Mouse (Mus musculus): ENCODE measurements at regions not wholly inside any gene's neighbourhood (a gene's known extent, or its start where the extent isn't known, plus 50 kb on each side); places are given as distances from the start of the nearest gene placed in this dataset.
"Not testable (repeated sequence)": the region's sequence is repeated elsewhere in the genome, so short reads cannot be mapped to it uniquely, and the experiment has no call there.

DNA sequence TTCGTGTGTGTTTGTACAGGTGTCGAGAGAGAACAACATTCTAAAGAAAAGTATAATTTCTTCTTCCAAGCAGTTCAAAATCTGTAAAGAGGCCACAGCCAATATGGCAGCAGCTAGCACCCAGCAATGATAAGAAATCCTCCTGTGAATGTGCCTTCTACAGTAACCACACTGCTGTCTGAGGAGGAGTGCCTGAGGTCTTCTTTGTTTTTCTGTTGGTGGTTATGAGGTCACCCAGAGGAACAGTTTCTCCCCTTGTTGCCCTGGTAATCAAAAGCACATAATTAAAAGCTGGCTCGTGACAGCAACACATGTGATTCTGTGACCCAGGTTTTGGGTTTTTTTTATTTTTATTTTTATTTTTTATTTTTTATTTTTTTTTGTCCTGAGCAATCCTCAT, 100.8 kb upstream of the Adtrp start:
- H3K4me3 ChIP-seq (ENCODE audit: low read length), result no peak overlapping the region
- no peaks in the 10 kb centered on the region for H3K9me3 ChIP-seq (ENCODE audit: control insufficient read depth, low read length)
- H3K4me2 ChIP-seq (ENCODE audit: low read length), result no peak overlapping the region
- H3K9ac ChIP-seq (ENCODE audit: low read depth, low read length), result no peak overlapping the region
- WGBS, result 81% methylated on average over 3 of the region's 3 CpGs
- H3K4me1 ChIP-seq (ENCODE audit: control insufficient read depth, insufficient read depth, low read depth, low read length), result no peaks in the 10 kb centered on the region
- no peak for ATAC-seq
- no peak overlapping the region for H3K27ac ChIP-seq (ENCODE audit: low read depth, low read length)
- no peaks in the 10 kb centered on the region for H3K27me3 ChIP-seq (replicated peaks; ENCODE audit: control insufficient read depth, insufficient read depth, low read length)
- H3K36me3 ChIP-seq (ENCODE audit: control insufficient read depth, insufficient read depth, low read length), result no peaks in the 10 kb centered on the region

DNA sequence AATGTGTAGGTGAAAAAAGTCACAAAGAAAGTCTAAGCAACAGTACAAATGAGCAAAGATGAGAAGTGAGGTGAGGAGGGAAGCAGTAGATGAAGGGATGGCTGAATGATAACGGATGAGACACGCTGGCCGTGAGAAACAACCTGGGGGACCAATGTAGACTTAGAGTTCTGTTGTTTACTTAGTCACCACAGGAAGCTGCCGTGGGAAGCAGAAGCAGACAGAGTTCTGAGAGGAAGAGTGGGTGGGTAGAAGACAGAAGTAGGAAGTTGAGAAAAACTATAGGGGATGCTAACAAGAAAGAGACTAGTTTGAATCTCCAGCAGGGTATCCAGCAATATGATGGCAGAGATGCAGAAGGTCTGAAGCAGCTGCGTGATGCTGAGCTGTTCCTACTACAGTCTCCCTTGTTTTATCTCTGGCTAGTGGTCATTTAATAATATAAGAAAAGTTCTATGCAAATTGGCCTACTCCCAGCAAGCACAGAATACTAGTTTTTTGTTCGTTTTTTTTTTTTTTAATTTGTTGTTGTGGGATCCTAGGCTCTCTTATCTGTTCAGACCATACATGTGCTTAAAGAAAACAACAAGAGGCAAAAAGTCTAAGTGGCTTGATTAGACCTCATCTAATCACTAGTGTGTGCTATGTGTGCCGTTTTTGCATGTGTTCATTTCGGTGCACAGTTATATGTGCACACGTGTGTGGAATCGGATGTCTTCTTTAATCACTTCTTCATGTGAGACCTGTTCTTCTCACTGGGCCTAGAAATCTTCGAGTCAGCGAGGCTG, 85.0 kb upstream of the Adtrp start:
- Histone ChIP-seq H3K27ac (ENCODE audit: low read depth, low read length) (no peak overlapping the region), H3K27me3 (replicated peaks; ENCODE audit: control insufficient read depth, insufficient read depth, low read length) (no peaks in the 10 kb centered on the region), H3K4me1 (ENCODE audit: control insufficient read depth, insufficient read depth, low read depth, low read length) (no peaks in the 10 kb centered on the region), H3K36me3 (ENCODE audit: control insufficient read depth, insufficient read depth, low read length) (no peaks in the 10 kb centered on the region), H3K4me3 (ENCODE audit: low read length) (no peak overlapping the region), H3K4me2 (ENCODE audit: low read length) (no peak overlapping the region), H3K9me3 (ENCODE audit: control insufficient read depth, low read length) (no peaks in the 10 kb centered on the region), H3K9ac (ENCODE audit: low read depth, low read length) (no peak overlapping the region)
- 86% methylated on average over 12 of the region's 12 CpGs for WGBS
- no peak for ATAC-seq

- no peak overlapping the region for H3K9ac ChIP-seq (ENCODE audit: low read depth, low read length)
- H3K9me3 ChIP-seq (ENCODE audit: control insufficient read depth, low read length), result no peaks in the 10 kb centered on the region
- no peaks in the 10 kb centered on the region for H3K4me1 ChIP-seq (ENCODE audit: control insufficient read depth, insufficient read depth, low read depth, low read length)
- WGBS, result 29% methylated on average over 1 of the region's 1 CpGs
- no peak overlapping the region for H3K4me3 ChIP-seq (ENCODE audit: low read length)
- no peak overlapping the region for H3K4me2 ChIP-seq (ENCODE audit: low read length)
- no peak overlapping the region for H3K27ac ChIP-seq (ENCODE audit: low read depth, low read length)
- no peaks in the 10 kb centered on the region for H3K36me3 ChIP-seq (ENCODE audit: control insufficient read depth, insufficient read depth, low read length)
- H3K27me3 ChIP-seq (replicated peaks; ENCODE audit: control insufficient read depth, insufficient read depth, low read length), result no peaks in the 10 kb centered on the region
- no peak for ATAC-seq
Measured at GRCm38 (mm10) chr13:41929768-41930167, 82.3 kb upstream of the Adtrp start.

GRCm38 (mm10) chr13:41925851-41926250, 78.4 kb upstream of the Adtrp start:
- WGBS, result 93% methylated on average over 2 of the region's 2 CpGs
- not testable (repeated sequence) for H3K27ac ChIP-seq (ENCODE audit: low read depth, low read length)

DNA sequence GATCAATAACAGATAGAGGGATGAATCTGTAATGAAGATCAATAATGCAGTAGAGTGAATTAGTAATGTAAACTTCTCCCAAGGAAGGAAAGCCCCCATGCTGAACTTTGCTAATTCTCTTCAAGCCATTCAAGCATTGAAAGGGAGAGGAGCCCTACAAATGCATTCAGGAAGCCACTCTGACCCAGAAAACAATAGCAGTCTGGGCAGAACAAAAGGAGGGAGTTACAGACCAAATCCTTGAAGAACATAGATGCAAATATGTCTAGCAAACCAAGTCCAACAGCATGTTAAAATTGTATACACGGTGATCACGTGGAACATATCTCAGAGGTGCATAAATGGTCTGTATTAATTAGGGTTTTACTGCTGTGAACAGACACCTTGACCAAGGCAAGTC, 77.7 kb upstream of the Adtrp start:
- Histone ChIP-seq H3K4me3 (ENCODE audit: low read length) (no peak overlapping the region), H3K9ac (ENCODE audit: low read depth, low read length) (no peak overlapping the region), H3K27me3 (replicated peaks; ENCODE audit: control insufficient read depth, insufficient read depth, low read length) (no peaks in the 10 kb centered on the region), H3K9me3 (ENCODE audit: control insufficient read depth, low read length) (no peaks in the 10 kb centered on the region), H3K4me1 (ENCODE audit: control insufficient read depth, insufficient read depth, low read depth, low read length) (no peaks in the 10 kb centered on the region), H3K36me3 (ENCODE audit: control insufficient read depth, insufficient read depth, low read length) (no peaks in the 10 kb centered on the region), H3K4me2 (ENCODE audit: low read length) (no peak overlapping the region), H3K27ac (ENCODE audit: low read depth, low read length) (no peak overlapping the region)
- WGBS, result 30% methylated on average over 2 of the region's 2 CpGs
- ATAC-seq, result no peak

More at GRCm38 (mm10) chr13:41925851-41926250, 78.4 kb upstream of the Adtrp start:
- not testable (repeated sequence) for H3K9me3 ChIP-seq (ENCODE audit: control insufficient read depth, low read length); H3K36me3 ChIP-seq (ENCODE audit: control insufficient read depth, insufficient read depth, low read length); H3K4me3 ChIP-seq (ENCODE audit: low read length); H3K9ac ChIP-seq (ENCODE audit: low read depth, low read length); H3K4me1 ChIP-seq (ENCODE audit: control insufficient read depth, insufficient read depth, low read depth, low read length); H3K4me2 ChIP-seq (ENCODE audit: low read length); ATAC-seq; H3K27me3 ChIP-seq (replicated peaks; ENCODE audit: control insufficient read depth, insufficient read depth, low read length)

DNA sequence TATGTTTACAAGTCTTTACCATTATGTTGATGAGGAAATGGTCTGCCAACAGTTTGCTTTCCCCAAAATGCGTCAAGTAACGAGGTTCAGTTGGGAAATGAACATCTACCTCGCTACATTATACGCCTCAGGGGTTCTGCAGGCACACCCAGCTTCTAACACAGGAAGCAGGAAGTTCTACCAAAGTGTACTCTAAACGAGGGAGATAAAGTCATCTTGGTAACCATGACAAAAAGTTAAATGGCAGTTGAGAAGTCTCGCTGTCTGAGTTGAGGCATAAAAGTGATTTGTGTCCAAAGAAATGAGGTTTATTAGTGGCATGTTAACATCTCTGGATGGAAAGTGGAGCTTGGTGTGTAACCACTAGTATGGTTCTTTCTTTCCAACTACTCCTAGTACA, 73.7 kb upstream of the Adtrp start:
- H3K4me2 ChIP-seq (ENCODE audit: low read length), result no peak overlapping the region
- WGBS, result 87% methylated on average over 6 of the region's 6 CpGs
- no peak for ATAC-seq

GRCm38 (mm10) chr13:41918525-41918924, 71.0 kb upstream of the Adtrp start:
- H3K4me1 ChIP-seq (ENCODE audit: control insufficient read depth, insufficient read depth, low read depth, low read length), result peaks cover 3% of the 10 kb centered on the region; the same call in 1 of the 2 replicates
- no peak overlapping the region for H3K27ac ChIP-seq (ENCODE audit: low read depth, low read length)
- 0 out of 2 replicates have a peak, but pooled peaks have one; percentile 14 for ATAC-seq
- no peaks in the 10 kb centered on the region for H3K27me3 ChIP-seq (replicated peaks; ENCODE audit: control insufficient read depth, insufficient read depth, low read length)
- no peak overlapping the region for H3K4me3 ChIP-seq (ENCODE audit: low read length)
- H3K9ac ChIP-seq (ENCODE audit: low read depth, low read length), result no peak overlapping the region; the same call in 1 of the 2 replicates
- H3K4me2 ChIP-seq (ENCODE audit: low read length), result no peak overlapping the region
- no peaks in the 10 kb centered on the region for H3K36me3 ChIP-seq (ENCODE audit: control insufficient read depth, insufficient read depth, low read length)
- H3K9me3 ChIP-seq (ENCODE audit: control insufficient read depth, low read length), result no peaks in the 10 kb centered on the region
- 21% methylated on average over 5 of the region's 5 CpGs for WGBS

More for the DNA sequence above, 73.7 kb upstream of the Adtrp start:
- Histone ChIP-seq H3K9ac (ENCODE audit: low read depth, low read length) (no peak overlapping the region), H3K27ac (ENCODE audit: low read depth, low read length) (no peak overlapping the region), H3K4me1 (ENCODE audit: control insufficient read depth, insufficient read depth, low read depth, low read length) (peaks cover 3% of the 10 kb centered on the region; the same call in 1 of the 2 replicates), H3K27me3 (replicated peaks; ENCODE audit: control insufficient read depth, insufficient read depth, low read length) (no peaks in the 10 kb centered on the region), H3K4me3 (ENCODE audit: low read length) (no peak overlapping the region), H3K9me3 (ENCODE audit: control insufficient read depth, low read length) (no peaks in the 10 kb centered on the region), H3K36me3 (ENCODE audit: control insufficient read depth, insufficient read depth, low read length) (no peaks in the 10 kb centered on the region)

GRCm38 (mm10) chr13:41915816-41916215, 68.3 kb upstream of the Adtrp start:
- not testable (repeated sequence) for H3K4me1 ChIP-seq (ENCODE audit: control insufficient read depth, insufficient read depth, low read depth, low read length); H3K36me3 ChIP-seq (ENCODE audit: control insufficient read depth, insufficient read depth, low read length); H3K4me3 ChIP-seq (ENCODE audit: low read length); ATAC-seq; H3K27me3 ChIP-seq (replicated peaks; ENCODE audit: control insufficient read depth, insufficient read depth, low read length); H3K9ac ChIP-seq (ENCODE audit: low read depth, low read length); H3K27ac ChIP-seq (ENCODE audit: low read depth, low read length); H3K9me3 ChIP-seq (ENCODE audit: control insufficient read depth, low read length); H3K4me2 ChIP-seq (ENCODE audit: low read length)
- WGBS, result 92% methylated on average over 9 of the region's 9 CpGs

GRCm38 (mm10) chr13:41910736-41911135, 63.3 kb upstream of the Adtrp start:
- Histone ChIP-seq H3K4me2 (ENCODE audit: low read length) (no peak overlapping the region), H3K27me3 (replicated peaks; ENCODE audit: control insufficient read depth, insufficient read depth, low read length) (no peaks in the 10 kb centered on the region), H3K27ac (ENCODE audit: low read depth, low read length) (no peak overlapping the region), H3K9ac (ENCODE audit: low read depth, low read length) (no peak overlapping the region), H3K9me3 (ENCODE audit: control insufficient read depth, low read length) (no peaks in the 10 kb centered on the region), H3K36me3 (ENCODE audit: control insufficient read depth, insufficient read depth, low read length) (no peaks in the 10 kb centered on the region), H3K4me3 (ENCODE audit: low read length) (no peak overlapping the region), H3K4me1 (ENCODE audit: control insufficient read depth, insufficient read depth, low read depth, low read length) (no peaks in the 10 kb centered on the region)
- no peak for ATAC-seq
- WGBS, result 72% methylated on average over 3 of the region's 3 CpGs

Data from hindbrain, embryonic 16.5 days (tissue).